ENCODE assay signal across 34 mouse cellular contexts in genomic region chr12:71141189-71141588, GRCm38 (mm10). TPM values are rescaled to one million over a fixed set of nuclear protein-coding genes. Genes with fewer than 3 reads are reported as not detected.
DNase-seq lines count a peak whose midpoint lies in the region; ATAC-seq and TF ChIP-seq lines count a peak whose summit lies in the region.
"Had no signal": no experiment of that assay in that cellular context is flagged by ENCODE, and none has a peak within 500 bp of the region (broad histone marks: within the 10 kb centered on the region; RNA-seq: fewer than 3 reads in every experiment).

No protein-coding gene starts in this region.

- no peaks in the 10 kb centered on the region for H3K9me3 ChIP-seq in hindbrain, embryonic 16.5 days (ENCODE audit: control insufficient read depth, low read length)
- H3K9me3 ChIP-seq: embryonic facial prominence, embryonic 13.5 days; forebrain, embryonic 12.5 days; heart, embryonic 12.5 days; limb, embryonic 15.5 days; liver, embryonic 15.5 days; midbrain, embryonic 10.5 days; neural tube, embryonic 13.5 days had no signal

- DNase-seq in heart, adult 2 months: no peak
- DNase-seq in heart, postnatal 10 days: no peak
- peak; percentile 27 for DNase-seq in thymus, postnatal 4 days
- no peak for DNase-seq in thymus, postnatal 0 days (ENCODE audit: low spot score)
- DNase-seq in ZHBTc4 (ENCODE audit: low read depth, low spot score): peak; percentile 45
- no peak for DNase-seq in right cerebral cortex, postnatal 25 days
- DNase-seq in gastrocnemius, adult 2 months: no peak
- DNase-seq: adrenal gland, postnatal 10 days; cerebellum, adult 2 months; cerebellum, postnatal 36 days; embryo, embryonic 11 days; heart, postnatal 14 days; kidney, adult 2 months; kidney, postnatal 14 days; left cerebral cortex, postnatal 4 days; right cerebral cortex, postnatal 4 days; thymus, adult 2 months had no signal

- no peak for TF ChIP-seq EP300 in heart, adult 2 months (IDR thresholded peaks at IDR 0.05; ENCODE audit: insufficient read depth, low read depth, low read length)

- no peak overlapping the region for H3K27ac ChIP-seq in heart, adult 2 months
- H3K27ac ChIP-seq in gastrocnemius, adult 2 months: no peak overlapping the region
- no peak overlapping the region for H3K27ac ChIP-seq in hindbrain, embryonic 16.5 days (ENCODE audit: low read depth, low read length)
- H3K27ac ChIP-seq: embryonic facial prominence, embryonic 13.5 days; forebrain, embryonic 12.5 days; limb, embryonic 15.5 days; liver, embryonic 15.5 days; midbrain, embryonic 10.5 days; neural tube, embryonic 13.5 days had no signal

- peaks cover 2% of the 10 kb centered on the region for H3K4me1 ChIP-seq in heart, adult 2 months (ENCODE audit: control insufficient read depth, insufficient read depth, low read length)
- peaks cover 15% of the 10 kb centered on the region for H3K4me1 ChIP-seq in hindbrain, embryonic 16.5 days (ENCODE audit: control insufficient read depth, insufficient read depth, low read depth, low read length)

- no peak overlapping the region for H3K4me3 ChIP-seq in heart, adult 2 months
- no peak overlapping the region for H3K4me3 ChIP-seq in gastrocnemius, adult 2 months
- H3K4me3 ChIP-seq in hindbrain, embryonic 16.5 days (ENCODE audit: low read length): no peak overlapping the region
- H3K4me3 ChIP-seq: embryonic facial prominence, embryonic 13.5 days; erythroblast, embryonic 14.5 days; forebrain, embryonic 12.5 days; heart, embryonic 12.5 days; limb, embryonic 15.5 days; liver, embryonic 15.5 days; midbrain, embryonic 10.5 days; myocyte; neural tube, embryonic 13.5 days had no signal

- no peak for ATAC-seq in hindbrain, embryonic 16.5 days
- ATAC-seq: midbrain, embryonic 16.5 days had no signal

- H3K79me2 ChIP-seq in heart, adult 2 months (replicated peaks; ENCODE audit: control insufficient read depth, insufficient read depth, low read length): peaks cover under 1% of the 10 kb centered on the region; the same call in 1 of the 2 replicates

- H3K4me2 ChIP-seq in hindbrain, embryonic 16.5 days (ENCODE audit: low read length): no peak overlapping the region
- H3K4me2 ChIP-seq: embryonic facial prominence, embryonic 13.5 days; forebrain, embryonic 12.5 days; heart, embryonic 12.5 days; limb, embryonic 15.5 days; liver, embryonic 15.5 days; neural tube, embryonic 13.5 days had no signal

- peaks cover 3% of the 10 kb centered on the region for H3K36me3 ChIP-seq in heart, adult 2 months (ENCODE audit: control insufficient read depth, insufficient read depth, low read length)
- H3K36me3 ChIP-seq in hindbrain, embryonic 16.5 days (ENCODE audit: control insufficient read depth, insufficient read depth, low read length): peaks cover 10% of the 10 kb centered on the region

- H3K9ac ChIP-seq in heart, adult 2 months (ENCODE audit: low read depth, low read length): no peak overlapping the region
- H3K9ac ChIP-seq in hindbrain, embryonic 16.5 days (ENCODE audit: low read depth, low read length): no peak overlapping the region
- H3K9ac ChIP-seq: embryonic facial prominence, embryonic 13.5 days; forebrain, embryonic 12.5 days; heart, embryonic 12.5 days; limb, embryonic 15.5 days; liver, embryonic 15.5 days; neural tube, embryonic 13.5 days had no signal

- H3K27me3 ChIP-seq in heart, adult 2 months (ENCODE audit: control insufficient read depth, insufficient read depth, low read length): no peaks in the 10 kb centered on the region
- no peaks in the 10 kb centered on the region for H3K27me3 ChIP-seq in hindbrain, embryonic 16.5 days (replicated peaks; ENCODE audit: control insufficient read depth, insufficient read depth, low read length)
- H3K27me3 ChIP-seq: embryonic facial prominence, embryonic 13.5 days; forebrain, embryonic 12.5 days; heart, embryonic 12.5 days; limb, embryonic 15.5 days; liver, embryonic 15.5 days; neural tube, embryonic 13.5 days had no signal

- intact Hi-C loops in heart, adult 2 months (cut with DNase I): no loop called here
- intact Hi-C loops in heart, postnatal 10 days (cut with DNase I): no loop called here
- intact Hi-C loops in gastrocnemius, adult 2 months (cut with DNase I): no loop called here

- TF ChIP-seq POLR2A in heart, adult 2 months (IDR thresholded peaks at IDR 0.05; ENCODE audit: insufficient read depth, low read depth, low read length): no peak

- TF ChIP-seq CTCF in heart, adult 2 months (IDR thresholded peaks at IDR 0.05): peak; percentile 19
- no peak for TF ChIP-seq CTCF in gastrocnemius, adult 2 months (IDR thresholded peaks at IDR 0.05)

RNA-seq across cellular contexts. Expression of gene 2700049A03Rik, which starts 4.5 kb away (rescaled TPM):
- total RNA-seq in heart, adult 2 months (2021): 1 to 10 TPM; 3.0 to 3.4 TPM
- 1.3 and 2.2 TPM in 2 replicates for polyA plus RNA-seq in heart, adult 2 months (2012; rRNA removed)
- 1 to 10 TPM; 4.0 to 4.8 TPM for total RNA-seq in heart, postnatal 10 days (2021)
- polyA plus RNA-seq in thymus, postnatal 0 days (2015; fragmentation: Nextera tagmentation; extraction: Ambion mirVana): 13.6 and 17.1 TPM in 2 replicates
- 1 to 10 TPM; 3.3 to 4.8 TPM for total RNA-seq in gastrocnemius, adult 2 months (2021)
- 10.2 and 11.4 TPM in 2 replicates for polyA plus RNA-seq in hindbrain, embryonic 16.5 days (2015; fragmentation: Nextera tagmentation; extraction: Ambion mirVana)

RNA-seq across cellular contexts. Expression of gene Timm9, which starts 4.7 kb away (rescaled TPM):
- 10 to 100 TPM; 27.4 to 32.3 TPM for total RNA-seq in heart, adult 2 months (2021)
- polyA plus RNA-seq in heart, adult 2 months (2012; rRNA removed): 12.1 and 16.7 TPM in 2 replicates
- total RNA-seq in heart, postnatal 10 days (2021): 10 to 100 TPM; 41.4 to 43.5 TPM
- polyA plus RNA-seq in thymus, postnatal 0 days (2015; fragmentation: Nextera tagmentation; extraction: Ambion mirVana): 89.8 and 90.0 TPM in 2 replicates
- total RNA-seq in gastrocnemius, adult 2 months (2021): 10 to 100 TPM; 26.5 to 32.6 TPM
- 113 and 118 TPM in 2 replicates for polyA plus RNA-seq in hindbrain, embryonic 16.5 days (2015; fragmentation: Nextera tagmentation; extraction: Ambion mirVana)

RNA-seq across cellular contexts. Expression of gene Tomm20l, which starts 30.0 kb away (rescaled TPM):
- total RNA-seq in heart, adult 2 months (2021): under 1 TPM in 1 of 2 experiments, not detected in 1; 0.81 TPM
- not detected in 2 replicates for polyA plus RNA-seq in heart, adult 2 months (2012; rRNA removed)
- 1 to 10 TPM in 1 of 2 experiments, under 1 TPM in 1; 0.50 to 1.8 TPM for total RNA-seq in heart, postnatal 10 days (2021)
- polyA plus RNA-seq in thymus, postnatal 0 days (2015; fragmentation: Nextera tagmentation; extraction: Ambion mirVana): 0.26 TPM in 1 of 2 replicates, not detected in the other
- total RNA-seq in gastrocnemius, adult 2 months (2021): not detected
- not detected in 2 replicates for polyA plus RNA-seq in hindbrain, embryonic 16.5 days (2015; fragmentation: Nextera tagmentation; extraction: Ambion mirVana)
- total RNA-seq: gastrocnemius, adult 8-10 months; granulocyte monocyte progenitor cell, adult 5-6 weeks; left cerebral cortex, adult 18-20 months; left cerebral cortex, postnatal 4 days had no signal
- polyA plus RNA-seq: cerebellum, adult 2 months; embryonic facial prominence, embryonic 13.5 days; erythroblast, embryonic 14.5 days; forebrain, embryonic 12.5 days; heart, embryonic 12.5 days; hindbrain, embryonic 11.5 days; kidney, adult 2 months; limb, embryonic 15.5 days; liver, embryonic 15.5 days; midbrain, embryonic 10.5 days; myocyte; neural tube, embryonic 13.5 days; stomach, embryonic 16.5 days; thymus, adult 2 months; urinary bladder, adult 2 months had no signal

Comparison
In these comparisons a context has a peak if more than half of its experiments do, and no peak if none do; other contexts are left out.
1. DNase-seq: peak in thymus, postnatal 4 days (single experiment) and ZHBTc4 (single experiment); none in heart, adult 2 months (0 of 2), heart, postnatal 10 days (0 of 2), thymus, postnatal 0 days (single experiment), right cerebral cortex, postnatal 25 days (single experiment) and gastrocnemius, adult 2 months (single experiment).